Mouse (Mus musculus) testis, adult 2 months (tissue): ENCODE data around the gene Xrcc4.
"Not testable (repeated sequence)": the region's sequence is repeated elsewhere in the genome, so short reads cannot be mapped to it uniquely, and the experiment has no call there.

ENCODE experiments used
- CTCF ChIP-seq: fragments of 200-500 bp; IDR thresholded peaks from 2 replicates; pipeline ENCODE4 v1.5.1; 2012; ENCODE audit warnings: low read depth, mild to moderate bottlenecking, inconsistent platforms, low read length, moderate library complexity; ENCODE audit not compliant: control insufficient read depth, insufficient read depth, insufficient replicate concordance
- POLR2A ChIP-seq: fragments of 200-500 bp; IDR thresholded peaks from 2 replicates; pipeline ENCODE4 v1.6.1; 2012; ENCODE audit warnings: low read depth, mild to moderate bottlenecking, inconsistent platforms, low read length, moderate library complexity; ENCODE audit not compliant: control insufficient read depth

DNA sequence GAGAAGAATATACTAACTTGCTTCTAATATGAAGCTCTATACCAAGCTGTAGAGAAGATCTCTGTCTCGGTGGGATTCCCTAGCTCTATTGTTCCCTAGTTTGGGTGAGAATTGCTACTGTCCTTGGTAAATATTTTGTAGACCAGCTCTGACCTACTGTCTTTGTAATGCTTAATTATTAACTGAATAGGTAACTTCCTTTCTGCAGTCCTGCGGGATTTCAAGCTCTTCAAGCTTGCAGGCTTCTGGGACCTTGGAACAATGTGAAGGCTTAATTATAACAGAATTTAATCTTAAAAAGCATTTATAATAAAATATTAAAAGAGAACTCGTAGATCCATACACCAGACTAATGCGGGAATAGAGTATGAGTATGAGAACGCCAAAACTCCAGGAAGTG is 19.3 kb upstream of the Xrcc4 start:
- not testable (repeated sequence) for TF ChIP-seq POLR2A, CTCF
